Mouse (Mus musculus) hindbrain, embryonic 10.5 days (tissue): ENCODE results near the gene Rnf180. TPM values are rescaled to one million over a fixed set of nuclear protein-coding genes. Genes with fewer than 3 reads are reported as not detected.

ENCODE experiments used
- DNase-seq: peaks from one replicate; pipeline ENCODE4 v3.0.0-alpha.2; 2017; ENCODE audit warnings: low spot score
- H3K27ac ChIP-seq: fragments of 300-500 bp; sonication (generic); 2 replicates; pipeline ENCODE4 v1.5.1; 2016; ENCODE audit warnings: mild to moderate bottlenecking, moderate library complexity
- H3K27me3 ChIP-seq: fragments of 300-500 bp; sonication (generic); 2 replicates; pipeline ENCODE4 v1.6.1; 2016; ENCODE audit warnings: mild to moderate bottlenecking; ENCODE audit not compliant: poor library complexity, insufficient read depth, severe bottlenecking
- H3K36me3 ChIP-seq: fragments of 300-500 bp; sonication (generic); 2 replicates; pipeline ENCODE4 v1.6.1; 2016; ENCODE audit warnings: mild to moderate bottlenecking, moderate library complexity
- H3K4me1 ChIP-seq: fragments of 300-500 bp; sonication (generic); replicated peaks from 2 replicates; pipeline ENCODE4 v1.6.1; 2016; ENCODE audit warnings: mild to moderate bottlenecking
- H3K4me3 ChIP-seq: fragments of 300-500 bp; sonication (generic); 2 replicates; pipeline ENCODE4 v1.5.1; 2016; ENCODE audit warnings: mild to moderate bottlenecking, moderate library complexity
- H3K9me3 ChIP-seq: fragments of 300-500 bp; sonication (generic); 2 replicates; pipeline ENCODE4 v1.6.1; 2016; ENCODE audit warnings: mild to moderate bottlenecking, moderate library complexity
- WGBS: fragments of 180-500 bp; shearing (Covaris S2); methylation state at CpG from one replicate; pipeline ENCODE4 v1.1.7; 2016; 5-methylcytosine and 5-hydroxymethylcytosine counted together
- polyA plus RNA-seq: library from polyadenylated mRNA; unstranded; fragments of >200 nt; fragmentation: Nextera tagmentation; extraction: Ambion mirVana; gene quantifications from 2 replicates; pipeline ENCODE4 v1.2.1, GENCODE M21; 2016

Gene Rnf180
- polyA plus RNA-seq, 1 experiment from 2014 or later = 8.9 TPM

DNA sequence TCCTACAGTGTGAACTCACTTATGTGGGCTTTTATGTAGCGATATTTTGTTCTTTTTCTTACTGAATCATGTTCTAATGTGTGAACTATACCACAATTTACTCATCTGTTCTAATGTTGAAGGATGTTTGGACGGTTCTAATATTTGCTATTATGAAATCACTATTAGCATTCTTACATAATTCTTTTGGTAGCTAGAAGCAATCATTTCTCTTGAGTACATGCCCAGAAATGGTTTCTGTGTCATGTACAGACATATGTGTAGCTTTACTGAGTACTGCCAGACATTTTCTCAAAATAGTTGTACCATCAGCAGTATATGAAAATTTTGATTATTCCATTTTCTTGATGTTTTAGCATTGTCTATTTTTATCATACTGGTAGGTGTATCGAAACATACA, 205.3 kb downstream of the Rnf180 start:
- Histone ChIP-seq H3K4me1 (no peaks in the 10 kb centered on the region), H3K9me3 (no peaks in the 10 kb centered on the region), H3K27me3 (no peaks in the 10 kb centered on the region), H3K36me3 (no peaks in the 10 kb centered on the region), H3K27ac (no peak overlapping the region), H3K4me3 (no peak overlapping the region)
- DNase-seq = no peak
- WGBS = 92% methylated on average over 3 of the region's 3 CpGs

DNA sequence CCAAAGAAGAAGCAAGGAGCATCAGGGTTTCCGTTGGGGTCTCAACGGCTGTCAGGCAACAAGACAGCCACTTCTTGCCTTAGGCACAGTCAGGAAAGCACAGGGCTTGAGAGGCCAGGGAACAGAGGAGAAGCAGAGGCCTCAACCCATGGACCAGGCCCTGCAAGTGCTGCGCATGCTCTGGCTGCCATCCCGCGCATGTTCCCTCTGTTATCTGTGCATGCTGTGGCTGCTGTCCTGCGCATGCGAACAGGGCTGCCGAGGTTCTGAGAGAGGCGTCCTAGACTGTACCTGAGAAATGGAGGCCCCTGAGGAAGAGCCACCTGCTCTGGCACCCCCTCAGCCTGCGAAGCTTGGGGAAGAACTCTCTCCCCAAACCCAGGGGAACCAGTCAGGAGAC, 212.8 kb downstream of the Rnf180 start, which contains the start of gene 4933425L06Rik:
4933425L06Rik (plus strand) TSS at position 261 of the 400 bp plus-strand sequence.
- H3K36me3 ChIP-seq = no peaks in the 10 kb centered on the region

More for the DNA sequence above, 212.8 kb downstream of the Rnf180 start, which contains the start of gene 4933425L06Rik:
- Histone ChIP-seq H3K9me3 (no peaks in the 10 kb centered on the region), H3K27ac (no peak within 1 kb of the TSS), H3K27me3 (no peaks in the 10 kb centered on the region), H3K4me3 (no peak within 1 kb of the TSS), H3K4me1 (no peaks in the 10 kb centered on the region)
- DNase-seq = no peak
- 94% methylated on average over 10 of the region's 10 CpGs for WGBS

Other genes with a start within 250 kb of the Rnf180 start
- 0.66 and 1.0 TPM in 2 replicates for gene Rgs7bp, start 239.9 kb downstream of the Rnf180 start, polyA plus RNA-seq
- not detected in 2 replicates for gene 4933425L06Rik, start 212.7 kb downstream of the Rnf180 start, polyA plus RNA-seq
- gene Htr1a, start 148.8 kb upstream of the Rnf180 start, polyA plus RNA-seq = 0.70 and 1.2 TPM in 2 replicates